Mouse (Mus musculus) adrenal gland, postnatal 14 days (tissue): ENCODE measurements around the gene Cep19. TPM values are rescaled to one million over a fixed set of nuclear protein-coding genes. Genes with fewer than 3 reads are reported as not detected.

Experiments used
- DNase-seq: peaks from one replicate; pipeline ENCODE4 v3.0.0; 2021; ENCODE audit warnings: mixed read lengths
- total RNA-seq: library from RNA; stranded (reverse); gene quantifications from 2 replicates; pipeline ENCODE4 v1.2.3, GENCODE M21; 2021

Gene Cep19
- total RNA-seq, 1 experiment from 2014 or later: 11.3 TPM

DNA sequence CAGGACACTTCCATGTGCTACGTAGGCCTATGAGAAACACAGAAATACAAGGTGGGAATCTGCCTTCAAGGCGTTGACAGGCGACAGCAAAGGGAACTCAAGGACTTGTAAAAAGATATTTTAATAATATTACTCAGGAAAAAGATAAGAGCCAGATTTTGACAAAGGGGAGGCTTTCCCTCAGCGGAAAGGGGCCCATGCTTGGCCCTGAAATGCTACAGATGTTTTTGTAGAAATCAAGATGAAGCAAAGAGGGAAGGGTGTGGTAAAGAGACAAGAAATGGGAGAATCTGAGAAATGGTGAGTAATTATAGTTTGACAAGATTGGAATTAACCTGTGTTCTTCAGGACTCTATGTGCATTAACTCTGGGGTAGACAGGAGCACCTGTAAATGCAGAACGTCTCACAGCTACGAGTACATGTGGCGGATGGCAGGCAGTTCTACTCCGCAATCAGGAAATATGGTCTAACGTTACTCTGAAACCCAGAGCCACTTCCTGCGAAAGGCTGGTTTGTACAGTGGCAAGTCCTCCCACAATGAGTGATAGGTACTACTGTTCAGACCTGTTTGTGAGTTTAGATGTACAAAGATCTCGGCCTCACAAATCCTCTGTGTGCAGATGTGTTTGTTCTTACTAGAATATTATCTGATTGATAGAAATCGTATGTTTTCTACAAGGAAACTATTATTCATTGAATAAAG is 7.9 kb downstream of the Cep19 start:
- DNase-seq: no peak

DNA sequence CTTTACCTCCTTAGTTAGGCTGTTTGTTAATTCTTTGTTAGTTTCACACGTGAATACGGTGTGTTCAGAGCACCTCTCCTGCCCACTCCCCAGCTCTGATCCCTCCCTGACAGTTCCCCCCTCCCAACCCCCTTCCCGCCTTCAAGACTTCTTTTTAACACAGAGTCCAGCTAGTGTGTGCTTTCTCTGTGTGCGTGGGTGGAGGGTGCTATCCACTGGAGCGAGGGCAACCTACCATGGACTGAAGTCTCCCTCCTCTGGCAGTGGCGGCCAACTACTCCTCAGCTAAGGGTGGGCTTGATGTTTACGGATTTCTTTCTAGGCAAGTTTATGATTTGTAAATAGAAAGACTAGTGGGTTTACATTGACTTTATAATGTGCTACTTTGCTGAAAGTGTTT is 8.6 kb downstream of the Cep19 start:
- no peak for DNase-seq

DNA sequence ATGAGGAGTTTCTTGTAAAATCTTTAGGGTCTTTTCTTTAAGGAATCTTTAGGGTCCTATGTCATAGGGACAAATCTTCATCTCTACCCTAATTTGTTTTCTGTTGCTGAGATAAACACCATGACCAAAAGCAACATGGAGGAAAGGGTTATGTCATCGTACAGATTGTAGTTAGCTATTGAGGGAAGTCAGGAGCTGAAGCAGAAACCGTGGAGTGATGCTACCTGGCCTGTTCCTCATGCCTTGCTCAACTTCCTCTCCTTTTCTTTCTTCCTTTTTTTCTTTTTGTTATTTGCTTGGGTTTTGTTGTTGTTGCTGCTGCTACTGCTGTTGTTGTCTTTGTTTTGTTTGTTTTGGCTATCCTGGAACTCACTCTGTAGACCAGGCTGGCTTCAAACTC is 9.0 kb downstream of the Cep19 start:
- no peak for DNase-seq

DNA sequence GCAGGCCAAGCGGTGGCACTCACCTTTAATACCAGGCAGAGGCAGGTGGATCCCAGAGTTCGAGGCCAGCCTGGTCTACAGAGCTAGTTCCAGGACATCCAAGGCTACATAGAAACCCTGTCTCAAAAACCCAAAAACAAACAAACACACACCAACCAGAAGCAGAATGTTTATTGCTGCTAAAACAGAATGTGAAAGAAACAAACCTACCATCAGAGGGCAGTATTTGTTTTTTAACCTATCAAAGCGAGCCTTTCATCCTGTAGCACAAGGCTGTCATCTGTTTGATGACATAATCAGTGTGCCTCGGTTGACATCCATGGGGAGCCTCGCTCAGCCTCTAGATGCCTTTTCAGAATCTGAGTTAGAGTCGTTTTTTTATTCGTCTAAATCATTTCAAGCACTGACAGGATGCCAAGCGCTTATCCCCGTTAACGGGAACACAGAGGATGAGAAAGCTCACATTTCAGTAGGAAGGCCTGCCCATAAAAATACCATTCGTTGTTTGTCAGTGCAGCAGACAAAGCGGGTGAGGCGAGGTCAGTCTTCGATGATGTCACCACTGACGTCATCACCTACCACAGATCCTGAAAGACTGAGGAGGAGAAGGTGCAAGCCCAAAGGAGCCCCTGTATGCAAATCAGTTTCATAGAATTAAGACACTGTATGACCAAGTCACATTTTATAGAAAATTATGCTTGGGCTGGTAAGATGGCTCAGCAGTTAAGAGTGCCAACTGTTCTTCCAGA is 11.5 kb downstream of the Cep19 start:
- DNase-seq: peak; percentile 35

DNA sequence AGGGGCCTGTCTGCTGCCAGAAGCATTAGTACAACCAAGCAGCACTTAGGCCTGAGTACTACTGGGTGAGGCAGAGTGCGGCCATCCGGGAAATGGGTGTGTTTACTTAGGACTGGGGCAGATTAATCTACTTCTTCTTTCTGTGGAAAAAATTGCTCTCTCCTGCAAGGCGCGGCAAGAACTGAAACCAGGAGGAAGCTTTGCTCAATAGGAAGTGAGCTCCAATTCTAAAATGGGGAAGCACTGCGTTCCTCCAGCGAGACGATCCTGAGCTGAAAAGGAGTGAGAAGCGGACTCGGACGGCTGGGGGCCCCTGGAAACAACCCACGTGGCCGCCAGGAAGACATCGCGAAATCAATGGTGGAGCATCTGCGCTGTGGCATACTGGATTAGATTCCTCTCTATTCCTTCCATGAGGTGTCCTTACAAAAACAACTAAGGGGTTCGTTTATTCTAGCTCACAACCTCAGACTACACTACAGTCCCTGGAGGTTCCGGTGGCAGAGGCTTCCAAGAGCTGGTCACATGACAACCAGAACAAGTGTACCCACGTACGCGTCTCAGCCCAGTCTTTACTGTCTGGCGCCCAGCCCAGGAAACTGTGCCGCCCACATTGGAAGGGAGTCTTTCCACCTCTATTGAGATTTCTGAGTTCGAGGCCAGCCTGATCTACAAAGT is 14.1 kb downstream of the Cep19 start:
- peak; percentile 74 for DNase-seq

DNA sequence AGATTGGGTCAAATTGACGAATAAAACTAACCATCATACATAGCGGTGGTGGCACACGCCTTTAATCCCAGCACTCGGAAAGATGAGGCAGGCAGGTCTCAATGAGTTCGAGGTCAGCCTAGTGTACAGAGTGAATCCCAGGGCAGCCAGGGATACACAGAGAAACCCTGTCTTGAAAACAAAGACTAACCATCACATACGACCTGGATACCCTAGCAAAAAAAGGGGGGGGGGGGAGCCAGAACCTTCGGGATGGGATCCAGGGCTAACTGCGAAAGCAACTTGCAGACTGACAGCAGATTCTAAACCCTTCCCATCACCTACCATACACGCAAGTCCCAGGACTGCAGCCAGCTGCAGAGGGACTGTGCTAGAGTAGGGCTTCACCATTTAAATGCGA is 14.8 kb downstream of the Cep19 start:
- no peak for DNase-seq

DNA sequence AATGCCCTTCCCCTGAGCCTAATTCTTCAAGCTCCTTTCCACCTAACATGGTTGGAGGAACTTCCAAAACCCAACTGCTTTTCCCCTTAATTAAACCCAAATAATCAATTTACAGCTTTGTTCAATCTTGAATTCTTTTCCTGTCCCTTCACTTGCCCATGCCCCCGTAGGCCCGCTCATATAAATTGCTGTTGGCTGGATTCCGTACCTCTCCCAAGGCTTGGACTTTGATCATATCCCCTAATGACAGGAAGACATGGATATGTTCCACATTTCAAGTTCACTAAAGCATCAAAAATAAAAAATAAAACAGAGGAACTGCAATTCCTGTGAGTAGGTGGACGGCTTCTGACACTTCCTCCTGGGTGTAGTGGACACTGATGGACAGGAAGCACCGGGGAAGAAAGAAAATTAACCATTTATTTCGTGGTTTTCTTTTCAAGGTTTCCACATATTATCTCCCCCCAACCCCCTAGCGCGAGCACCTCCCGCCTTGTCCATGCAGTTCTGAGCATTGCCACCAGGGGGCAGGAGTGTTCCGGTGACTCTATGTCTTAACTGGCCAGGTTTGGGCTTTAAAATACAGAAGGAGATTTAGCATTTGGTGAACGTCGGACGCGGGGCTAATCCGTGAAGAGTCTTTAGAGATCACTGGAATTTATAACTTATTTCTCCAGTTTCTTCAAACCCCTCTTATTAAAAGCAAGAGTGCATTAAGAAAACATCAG is 15.5 kb downstream of the Cep19 start:
- DNase-seq: peak; percentile 93

DNA sequence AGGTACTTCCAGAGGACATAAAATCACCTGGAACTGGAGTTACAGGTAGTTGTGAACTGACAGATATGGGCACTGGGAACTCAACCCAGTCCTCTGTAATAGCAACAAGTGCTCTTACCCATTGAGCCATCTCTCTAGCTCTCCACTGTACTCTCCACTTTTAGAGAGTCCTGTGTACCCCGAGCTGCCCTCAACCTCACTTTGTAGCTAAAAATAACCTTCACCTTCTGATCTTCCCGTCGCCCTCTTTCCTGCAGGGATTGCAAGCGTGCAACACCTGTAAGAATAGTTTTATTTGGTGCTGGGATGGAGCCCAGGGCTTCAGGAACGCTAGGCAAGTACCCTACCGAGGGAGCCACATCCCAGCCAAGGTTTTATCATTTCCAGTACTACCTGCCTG is 16.2 kb downstream of the Cep19 start:
- no peak for DNase-seq

DNA sequence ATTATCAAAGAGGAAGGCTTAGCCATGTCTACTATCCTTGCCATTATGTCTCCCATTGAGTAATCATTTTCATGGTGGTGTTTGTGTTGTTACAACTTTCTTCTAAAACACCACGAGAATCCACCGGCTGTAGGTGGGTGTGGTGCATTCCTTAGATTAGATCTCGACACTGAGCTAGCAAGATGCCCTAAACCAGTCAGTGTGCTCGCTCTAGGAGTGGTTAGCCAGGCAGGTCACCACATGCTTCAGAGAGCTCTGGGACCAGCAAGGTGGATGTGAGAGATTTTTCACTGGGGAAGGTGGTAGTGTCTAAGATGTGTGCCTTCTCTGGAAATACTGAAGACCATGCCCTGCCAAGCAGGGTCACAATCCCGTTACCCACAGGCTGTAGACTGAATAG is 16.6 kb downstream of the Cep19 start:
- no peak for DNase-seq

DNA sequence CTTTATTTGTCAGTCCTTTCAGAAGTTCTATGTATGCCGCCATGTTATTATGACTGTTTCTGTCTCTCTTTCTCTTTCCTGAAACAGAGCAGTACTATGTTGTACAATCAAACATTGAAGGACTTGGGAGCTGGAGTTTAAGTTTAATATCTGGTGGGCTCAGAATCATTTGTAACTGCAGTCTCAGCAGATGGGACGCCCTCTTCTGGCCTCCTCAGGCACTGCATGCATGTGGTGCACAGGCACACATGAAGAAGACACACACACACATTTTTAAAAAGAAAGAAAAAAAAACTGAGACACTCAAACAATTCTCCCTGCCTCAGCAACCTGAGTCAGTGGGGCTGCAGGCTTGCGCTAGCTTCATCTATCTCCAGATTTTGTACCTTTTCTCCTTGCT is 20.9 kb downstream of the Cep19 start:
- DNase-seq: no peak

DNA sequence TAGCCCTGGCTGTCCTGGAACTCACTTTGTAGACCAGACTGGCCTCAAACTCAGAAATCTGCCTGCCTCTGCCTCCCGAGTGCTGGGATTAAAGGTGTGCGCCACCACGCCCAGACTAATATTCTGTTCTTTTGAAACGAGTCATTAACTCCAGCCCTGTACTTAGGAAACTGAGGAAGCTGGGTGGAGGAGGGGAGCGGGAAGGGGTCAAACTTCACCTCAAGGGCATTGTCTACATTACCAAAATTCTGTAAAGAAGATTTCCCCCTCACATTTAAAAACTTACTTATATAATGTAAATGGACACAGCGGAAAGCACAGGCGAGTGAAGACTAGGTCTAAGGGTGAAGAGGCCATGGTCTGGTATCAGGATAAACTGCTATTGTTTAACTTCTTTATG is 24.4 kb downstream of the Cep19 start:
- DNase-seq: no peak

DNA sequence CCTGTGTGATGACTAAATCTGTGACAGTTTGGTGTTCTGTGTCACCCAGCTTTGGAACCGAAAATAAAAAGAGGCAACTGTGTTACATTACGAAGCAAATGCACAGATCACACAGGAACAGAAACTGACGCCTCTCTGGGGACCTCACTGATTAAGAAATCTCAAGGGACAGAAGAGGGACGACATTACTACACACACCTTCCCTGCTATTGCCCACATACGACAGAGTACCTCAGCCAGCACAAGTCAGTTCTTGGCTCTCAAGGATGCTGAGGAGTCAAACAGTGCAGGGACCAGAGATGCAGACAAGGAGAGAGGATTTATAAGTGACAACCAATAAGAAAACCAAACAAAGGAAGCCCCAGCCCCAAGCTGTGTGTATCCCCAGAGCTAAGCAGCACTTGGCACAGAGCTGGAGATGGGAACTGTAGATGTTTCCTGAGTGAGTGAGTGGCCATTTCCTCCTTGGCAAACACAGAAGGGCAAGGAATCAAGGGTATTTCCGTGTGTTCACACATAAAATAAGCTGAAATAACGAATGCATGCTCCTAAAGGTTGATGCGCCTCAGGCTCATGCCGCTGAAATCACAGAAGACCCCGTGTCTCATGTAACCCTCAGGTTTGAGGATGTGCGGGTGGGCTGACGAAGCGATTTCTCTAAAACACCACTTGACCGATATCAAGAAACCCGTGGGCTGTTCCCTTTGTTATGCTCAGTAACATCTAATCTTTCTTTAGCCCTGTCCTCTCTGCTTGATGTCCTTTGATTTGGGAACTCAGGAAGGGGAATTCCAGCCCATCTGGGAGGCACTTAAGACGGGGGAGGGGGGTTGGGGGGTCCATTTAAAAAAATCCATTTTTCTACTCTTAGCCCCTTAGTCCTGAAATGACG is 25.1 kb downstream of the Cep19 start:
- DNase-seq: peak; percentile 24

DNA sequence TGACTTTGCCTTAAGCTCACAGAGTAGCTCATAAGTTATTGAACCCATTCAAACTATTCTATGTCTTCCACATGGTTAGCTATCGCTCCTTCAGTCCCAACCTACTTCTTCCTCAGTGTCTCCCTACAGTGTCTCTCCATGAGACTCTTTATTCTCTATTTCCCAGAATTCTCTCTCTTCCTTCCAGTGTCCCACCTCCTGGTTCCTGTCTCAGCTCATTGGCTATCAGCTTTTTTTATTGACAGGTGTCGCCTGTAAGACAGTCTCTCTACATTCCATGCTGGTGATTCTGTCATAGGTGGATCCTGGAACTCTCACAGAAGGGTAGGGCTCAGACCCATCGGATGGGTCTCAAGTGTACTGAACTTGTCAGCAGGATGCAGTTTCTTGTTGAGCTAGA is 25.8 kb downstream of the Cep19 start:
- DNase-seq: no peak

DNA sequence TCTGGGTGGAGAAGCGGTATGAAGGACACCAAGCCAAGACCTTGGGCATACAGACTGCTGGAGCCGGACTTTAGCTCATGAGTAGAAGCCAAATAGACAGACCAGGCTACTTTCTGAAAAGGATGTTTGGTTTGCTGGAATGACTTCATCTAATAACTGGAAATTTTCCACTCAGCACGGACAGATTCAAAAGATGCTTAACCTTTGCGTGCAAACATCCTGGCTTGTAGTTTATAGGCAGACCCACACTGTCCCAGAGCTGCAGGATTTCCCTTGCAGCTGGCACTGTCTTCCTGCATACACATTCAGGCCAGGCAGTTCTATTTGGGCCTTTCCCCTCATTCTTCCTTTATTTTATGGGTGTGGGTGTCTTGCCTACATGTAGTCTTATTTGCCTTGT is 27.4 kb downstream of the Cep19 start:
- peak; percentile 19 for DNase-seq

DNA sequence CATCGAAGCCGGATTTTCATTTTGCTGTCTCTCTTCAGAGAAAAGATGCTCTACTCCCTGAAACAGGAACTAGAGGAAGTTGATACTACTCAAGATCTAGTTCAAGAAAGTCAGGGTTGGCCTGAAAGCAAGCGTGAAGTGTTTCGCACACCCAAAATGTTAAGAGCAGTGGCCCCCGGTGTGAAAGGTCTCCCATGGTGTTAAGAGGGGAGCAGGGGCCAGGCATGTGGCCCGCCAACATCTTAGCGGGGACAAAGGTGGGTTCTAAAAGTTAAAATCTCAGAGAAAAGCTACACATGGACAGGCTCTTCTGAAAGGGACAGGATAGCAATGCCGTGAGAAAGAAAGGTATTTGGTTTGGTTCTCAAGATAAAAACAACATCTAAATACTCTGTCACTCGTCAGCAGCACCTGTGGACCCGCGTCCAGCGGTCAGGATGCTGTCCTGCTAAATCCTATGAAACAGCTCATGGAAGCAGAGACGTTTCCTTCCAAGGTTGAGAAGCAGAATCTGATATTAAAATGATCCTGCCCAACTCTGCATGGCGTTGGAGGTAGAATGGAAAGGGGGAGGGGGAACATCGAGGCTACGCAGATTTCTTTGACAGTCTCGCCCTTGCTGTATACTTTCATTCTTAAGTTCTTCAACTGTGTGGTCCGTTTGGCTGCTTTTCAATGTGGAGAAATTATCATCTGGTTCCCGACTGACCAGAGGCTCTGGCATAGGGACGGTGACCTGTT is 30.0 kb downstream of the Cep19 start:
- DNase-seq: no peak

DNA sequence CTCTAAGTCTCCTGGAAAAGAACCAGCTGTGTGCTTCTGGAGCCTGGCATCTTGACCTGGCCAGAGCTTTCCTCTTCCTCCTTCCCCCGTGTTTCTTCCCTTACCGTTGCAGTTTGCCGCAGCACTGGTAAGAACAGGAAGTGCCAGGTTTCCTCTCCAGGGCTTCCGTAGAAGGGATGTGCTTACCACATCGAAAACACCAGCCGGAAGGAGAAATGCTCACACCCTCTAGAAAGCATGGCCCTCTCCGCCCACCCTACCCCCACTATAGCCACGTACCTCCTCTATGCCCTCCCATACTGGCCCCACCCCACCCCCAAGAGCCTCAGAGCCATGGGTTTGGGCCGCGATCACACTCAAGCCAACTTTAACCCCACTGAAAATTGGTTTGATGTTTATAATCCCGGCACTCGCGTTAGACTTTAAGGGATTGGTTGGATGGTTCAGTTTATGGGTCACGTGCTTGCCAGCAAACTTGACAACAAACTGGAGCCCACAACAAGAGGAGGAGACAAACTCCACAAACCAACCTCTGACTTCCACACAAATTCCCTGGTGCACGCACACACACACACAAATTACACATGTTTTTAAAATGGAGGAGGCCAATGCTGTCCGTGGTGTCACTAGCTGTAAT is 30.7 kb downstream of the Cep19 start:
- peak; percentile 57 for DNase-seq

DNA sequence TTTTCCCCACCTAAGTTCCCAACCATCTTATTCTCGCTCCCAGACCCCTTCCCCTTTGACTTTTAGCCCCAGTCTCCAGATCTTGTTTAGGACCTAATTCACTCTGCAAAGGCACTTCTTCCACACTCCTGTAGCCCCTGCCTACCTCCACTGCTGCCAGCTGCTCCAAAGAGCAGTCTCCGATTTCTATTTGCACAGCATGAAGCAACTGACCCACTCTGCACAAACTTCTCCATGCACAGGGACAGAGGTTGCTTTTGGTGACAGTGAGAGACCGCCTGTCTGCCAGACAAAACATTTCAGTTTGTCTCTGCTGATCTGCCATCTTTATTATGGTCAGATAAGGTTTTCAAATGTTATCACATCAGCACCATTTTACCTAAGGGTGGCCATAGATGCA is 33.5 kb downstream of the Cep19 start:
- DNase-seq: no peak

DNA sequence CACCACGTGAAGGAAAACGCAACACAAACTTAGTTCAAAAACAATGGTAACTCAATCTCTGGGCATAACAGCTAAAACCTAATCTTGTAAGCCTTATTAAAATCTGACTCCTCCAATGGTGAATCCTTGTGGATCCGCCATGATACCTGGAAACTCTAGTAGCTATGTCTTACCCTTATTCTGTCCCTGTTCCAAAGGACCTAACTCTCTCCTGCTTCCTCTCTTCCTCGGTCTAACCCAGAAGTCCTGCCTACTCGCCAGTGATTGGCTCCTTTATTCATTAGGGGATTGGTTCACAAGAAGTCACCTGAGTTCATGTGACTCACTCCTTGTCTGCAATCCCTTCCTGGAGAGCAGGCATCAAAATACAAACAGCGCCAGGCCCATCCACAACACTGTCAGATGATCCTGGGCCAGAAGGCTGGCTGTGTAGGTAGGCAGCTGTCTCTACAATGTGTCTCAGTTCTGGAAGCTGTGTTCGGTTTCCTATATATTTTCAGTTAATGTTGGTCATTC is 36.3 kb downstream of the Cep19 start:
- DNase-seq: no peak

DNA sequence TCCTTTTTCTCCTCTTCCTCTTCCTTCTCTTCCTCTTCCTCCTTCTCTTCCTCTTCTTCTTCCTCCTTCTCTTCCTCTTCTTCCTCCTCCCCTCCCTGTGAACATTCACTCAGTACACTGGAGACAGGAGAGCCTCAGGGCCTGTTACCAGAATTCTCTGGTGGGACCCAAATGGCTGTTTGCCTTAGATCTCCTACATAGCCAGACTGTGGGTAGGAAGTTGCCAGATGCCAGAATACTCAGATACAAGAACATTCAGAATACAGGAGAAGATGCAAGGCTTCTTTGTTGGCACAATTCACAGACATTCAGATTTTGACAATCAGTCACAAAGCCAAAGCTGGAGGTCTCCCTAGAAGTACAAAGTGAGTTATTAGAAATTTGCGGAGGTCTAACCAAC is 39.4 kb downstream of the Cep19 start:
- no peak for DNase-seq

DNA sequence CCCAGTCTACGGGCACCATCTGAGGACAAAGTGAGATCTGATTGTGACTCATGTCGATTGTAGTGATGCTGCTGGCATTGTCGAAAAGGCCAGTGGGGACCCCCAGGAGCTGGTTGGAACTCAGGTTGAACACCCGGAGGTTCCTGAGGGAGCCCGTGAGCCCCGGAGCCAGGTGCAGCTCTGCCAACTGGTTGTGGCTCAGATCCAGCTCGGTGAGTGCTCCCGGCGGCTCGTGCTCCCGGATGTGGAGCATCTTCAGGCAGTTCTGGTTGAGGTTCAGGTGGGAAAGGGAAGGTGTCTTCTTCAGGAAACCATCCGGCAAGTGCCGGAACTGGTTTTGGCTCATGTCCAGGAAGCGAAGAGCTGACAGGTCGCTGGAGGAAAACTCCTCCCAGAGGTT is 44.2 kb downstream of the Cep19 start:
- DNase-seq: no peak
